Mouse (Mus musculus): ENCODE measurements around the gene Gm5269.

The Gm5269 gene

DNA sequence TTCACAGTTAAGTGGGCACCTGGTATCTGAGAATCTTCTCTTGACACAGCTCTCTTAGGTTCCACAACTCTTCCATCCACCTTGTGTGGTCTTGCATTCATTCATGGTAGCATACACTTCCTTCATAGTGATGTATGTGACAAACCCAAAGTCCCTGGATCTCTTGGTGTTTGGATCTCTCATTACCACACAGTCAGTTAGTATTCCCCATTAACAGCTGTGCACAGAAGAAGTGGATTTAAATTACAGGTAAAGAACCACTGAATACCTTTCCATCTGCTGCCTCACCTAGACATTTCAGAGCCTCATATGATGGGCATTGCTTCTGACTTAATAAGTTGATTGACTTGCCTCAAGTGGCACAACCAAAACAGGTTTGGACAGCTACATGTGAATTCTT is at the start of gene Gm5269:
Gene Gm5269, minus strand, starts transcription at position 101 of the 400 bp plus-strand sequence.
- DNase-seq: no peak

DNA sequence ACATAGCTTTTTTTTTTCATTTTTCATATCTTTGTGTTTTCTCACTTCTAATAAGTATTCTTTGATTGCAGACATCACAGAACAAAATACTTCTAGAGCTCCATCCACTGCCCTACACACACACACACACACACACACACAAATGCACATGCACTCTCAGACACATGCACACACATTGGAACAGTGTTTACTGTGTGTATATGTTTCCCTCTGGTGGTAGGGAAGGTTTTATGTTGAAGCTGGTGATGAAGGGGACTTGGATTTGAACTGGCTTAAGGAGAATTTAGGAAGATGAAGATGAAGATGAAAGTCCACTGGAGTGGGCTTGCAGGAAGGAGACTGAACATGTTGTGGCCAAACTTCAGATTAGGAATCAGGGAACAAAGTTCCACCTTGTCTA is 41.1 kb upstream of the Gm5269 start:
- no peak for DNase-seq

DNA sequence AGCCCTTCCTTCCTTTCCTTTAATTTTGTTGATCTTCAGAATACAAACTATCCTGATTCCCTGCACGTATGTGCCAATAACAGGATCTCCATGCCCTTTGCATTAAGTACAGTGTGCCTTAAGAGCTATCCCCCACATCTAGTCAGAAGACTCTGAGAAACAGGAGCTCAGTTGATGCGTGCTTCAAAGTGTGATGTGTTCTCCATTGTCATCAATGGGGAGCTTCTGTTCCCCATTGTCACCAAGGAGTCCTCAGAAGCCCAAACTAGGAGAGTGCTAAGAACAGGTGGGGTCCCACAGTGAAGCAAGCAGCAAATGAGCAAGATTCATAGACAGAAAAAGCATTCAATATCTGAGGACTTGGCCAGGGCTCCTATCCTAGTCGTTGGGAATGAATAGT is 36.8 kb upstream of the Gm5269 start:
- DNase-seq: no peak

DNA sequence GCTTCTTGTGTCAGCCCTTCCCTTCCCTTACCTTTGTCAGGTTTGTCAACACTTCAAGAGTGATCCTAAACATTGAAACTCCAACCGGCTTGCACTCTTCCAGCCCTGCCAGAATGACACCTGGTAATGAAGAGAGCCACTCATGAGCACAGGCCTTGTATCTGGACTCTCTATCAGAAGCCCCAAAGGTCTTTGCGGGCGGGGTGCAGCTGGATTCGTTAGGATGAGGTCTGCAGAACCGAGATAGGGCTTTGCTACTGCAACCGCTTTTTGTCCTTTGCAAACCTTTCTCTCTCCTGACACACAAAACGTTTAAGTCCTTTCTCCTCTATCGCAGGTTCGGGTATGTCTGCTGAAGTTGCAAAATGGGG is 36.3 kb upstream of the Gm5269 start, which contains the start of gene Slc40a1:
Gene Slc40a1, minus strand, starts transcription at position 131 of the 371 bp plus-strand sequence.
- no peak for DNase-seq

DNA sequence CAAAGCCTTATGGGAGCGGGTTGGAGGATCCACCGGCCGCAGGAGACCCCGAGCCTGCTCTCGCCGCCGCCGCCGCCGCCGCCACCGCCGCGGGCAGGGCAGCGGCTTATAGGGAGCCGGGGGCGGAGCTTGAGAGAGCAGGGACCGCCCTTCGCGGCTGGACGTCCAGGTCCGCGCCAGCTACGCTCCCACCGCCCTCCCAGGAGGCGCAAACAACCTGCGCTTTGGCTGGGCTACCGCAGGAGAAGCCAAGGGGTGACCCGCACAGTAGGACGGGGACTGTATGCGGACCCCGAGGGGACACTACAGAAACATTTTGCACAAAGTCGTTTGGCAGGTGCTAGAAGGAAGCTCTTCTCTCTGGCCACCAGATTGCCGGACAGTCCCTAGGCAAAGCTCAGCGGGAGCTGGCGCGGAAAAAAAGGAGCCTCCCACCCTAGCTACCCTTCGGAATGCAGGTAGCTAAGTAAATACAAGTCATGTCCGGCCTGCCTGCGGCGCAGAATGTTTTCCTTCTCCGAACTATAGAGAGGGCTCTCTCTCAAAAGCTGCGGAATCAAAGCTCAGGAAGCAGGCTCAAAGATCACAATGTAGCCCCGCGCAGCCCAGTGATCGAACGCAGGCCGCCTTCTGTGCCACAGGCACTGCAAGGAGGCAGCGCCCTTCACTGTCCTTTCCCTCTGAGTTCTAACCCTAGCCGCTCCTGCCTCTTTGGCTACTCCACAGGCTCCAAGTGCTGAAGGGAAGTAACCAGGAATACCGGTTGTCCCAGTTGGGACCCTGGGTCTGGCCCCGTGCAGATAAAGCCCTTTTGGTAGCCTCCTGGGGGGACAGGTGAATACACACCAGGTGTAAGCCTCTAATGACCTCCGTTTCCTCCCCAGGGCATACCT is 35.7 kb upstream of the Gm5269 start:
- peak; percentile 88 for DNase-seq

DNA sequence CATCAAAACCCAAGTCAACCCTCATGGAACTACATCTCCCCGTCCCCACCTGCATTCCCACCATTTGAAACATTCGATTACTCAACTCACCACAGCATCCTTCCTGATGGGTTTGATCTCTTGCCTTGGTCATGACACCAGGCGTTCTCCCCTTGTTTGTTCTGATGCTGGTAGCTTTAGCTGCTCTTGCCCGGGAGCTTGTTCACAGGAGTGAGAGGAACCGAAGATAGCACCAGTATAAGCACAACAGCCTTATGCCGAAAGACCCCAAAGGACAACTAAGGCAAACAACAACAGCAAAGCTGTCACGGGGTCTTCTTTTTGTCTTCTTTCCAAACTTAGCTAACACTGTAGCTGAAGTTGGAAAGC is 35.0 kb upstream of the Gm5269 start:
- DNase-seq: no peak

DNA sequence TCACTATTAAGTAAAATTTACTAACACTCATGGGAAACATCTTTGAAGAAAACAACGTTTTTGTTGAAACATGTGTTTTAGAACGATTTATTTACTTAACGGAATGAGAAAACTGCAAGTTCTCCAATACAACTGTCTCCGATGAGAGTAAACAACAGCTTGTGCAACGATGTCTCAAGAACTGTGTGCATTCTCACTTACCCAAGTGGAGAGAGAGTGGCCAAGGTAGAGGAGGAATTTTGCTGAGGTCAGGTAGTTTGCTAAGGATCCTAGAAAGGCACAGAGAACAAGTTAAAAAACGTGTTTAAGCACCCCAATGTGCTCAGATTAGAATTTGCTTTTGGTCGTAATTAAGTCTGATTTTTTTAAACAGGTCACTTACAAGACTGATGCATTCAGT is 34.4 kb upstream of the Gm5269 start:
- DNase-seq: no peak

DNA sequence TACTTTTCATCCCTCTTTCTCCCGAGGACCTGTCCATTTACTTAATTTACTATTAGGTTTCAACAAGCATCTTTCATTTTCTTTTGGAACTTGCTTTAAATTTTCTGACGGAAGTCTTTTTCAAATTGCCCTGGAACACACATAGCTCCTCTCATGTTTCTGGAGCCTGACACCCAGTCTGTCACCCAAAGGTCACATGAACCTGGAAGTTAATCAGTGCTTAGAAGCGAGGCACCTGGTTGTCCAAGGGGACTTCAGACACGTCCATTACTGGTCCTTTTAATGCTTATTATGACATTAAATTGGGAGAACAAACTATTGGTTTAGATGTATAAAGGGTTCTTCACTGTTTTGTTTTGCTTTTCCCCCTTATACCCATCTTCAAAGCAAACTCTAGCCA is 33.2 kb upstream of the Gm5269 start:
- peak; percentile 18 for DNase-seq

DNA sequence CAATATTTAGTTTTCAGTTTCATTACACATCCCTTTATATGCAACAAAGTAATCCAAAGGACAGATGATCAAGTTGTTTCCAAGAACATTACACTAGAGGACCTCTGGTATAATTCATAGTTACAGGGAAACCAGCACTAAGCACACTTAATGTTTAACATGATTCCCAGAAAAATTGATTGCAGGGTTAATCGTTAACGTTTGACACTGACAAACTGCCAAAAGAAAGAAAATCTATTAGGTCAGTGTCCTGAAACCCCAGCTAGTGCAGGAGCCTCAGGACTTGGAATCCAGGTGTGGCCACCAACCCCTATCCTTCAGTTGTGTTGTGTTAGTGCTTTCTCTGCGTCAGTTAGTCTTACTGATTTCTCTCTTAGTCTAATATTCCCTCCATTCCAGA is 30.6 kb upstream of the Gm5269 start:
- peak; percentile 38 for DNase-seq

DNA sequence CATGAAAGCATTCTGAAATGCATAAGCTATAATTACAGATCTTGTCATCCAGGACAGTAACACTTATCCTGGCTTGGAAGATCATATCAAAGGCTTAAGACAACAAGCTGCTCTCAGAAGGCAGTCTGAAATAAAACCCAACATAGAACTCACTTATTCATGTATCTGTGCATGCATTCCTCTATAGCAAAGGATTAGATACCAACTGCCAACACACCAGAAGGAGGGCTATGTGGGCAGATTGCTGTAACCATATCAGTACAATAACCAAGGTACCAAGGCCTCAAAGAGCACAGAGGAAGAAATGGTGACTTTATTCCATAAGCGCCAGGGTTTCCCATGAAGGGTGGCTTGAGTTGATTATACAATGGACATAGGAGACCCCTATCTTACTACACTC is 29.7 kb upstream of the Gm5269 start:
- DNase-seq: no peak

DNA sequence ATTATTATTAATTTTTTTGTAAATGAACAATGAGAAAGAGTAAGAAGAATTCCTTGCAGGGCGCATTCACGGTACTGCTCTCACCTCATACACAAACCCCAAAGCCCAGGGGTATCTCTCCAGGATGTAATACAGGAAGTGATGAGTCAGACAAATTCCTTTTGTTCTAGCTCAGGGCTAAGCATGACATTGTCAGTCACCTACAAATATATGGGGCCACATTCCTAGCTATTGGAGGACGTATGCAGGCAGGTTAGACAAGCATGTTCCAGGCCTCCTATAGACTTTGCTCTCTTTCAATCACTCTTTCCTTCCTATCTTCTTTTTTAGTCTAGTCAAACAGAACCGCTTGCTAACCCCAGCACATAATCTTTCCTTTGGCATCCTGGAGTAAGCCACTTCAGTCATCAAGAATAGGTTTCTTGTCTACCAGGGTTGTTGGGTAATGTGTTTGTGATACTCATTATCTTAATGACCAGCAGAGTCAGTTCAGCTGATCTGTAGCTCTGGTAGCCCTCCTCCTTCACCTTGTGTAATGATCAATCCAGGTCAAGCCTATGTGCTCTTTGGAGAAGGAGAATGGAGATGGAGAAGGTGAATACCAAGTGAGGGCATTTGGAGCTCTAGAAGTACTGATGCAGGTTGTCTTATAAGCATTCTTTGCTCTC is 27.2 kb upstream of the Gm5269 start:
- DNase-seq: no peak

DNA sequence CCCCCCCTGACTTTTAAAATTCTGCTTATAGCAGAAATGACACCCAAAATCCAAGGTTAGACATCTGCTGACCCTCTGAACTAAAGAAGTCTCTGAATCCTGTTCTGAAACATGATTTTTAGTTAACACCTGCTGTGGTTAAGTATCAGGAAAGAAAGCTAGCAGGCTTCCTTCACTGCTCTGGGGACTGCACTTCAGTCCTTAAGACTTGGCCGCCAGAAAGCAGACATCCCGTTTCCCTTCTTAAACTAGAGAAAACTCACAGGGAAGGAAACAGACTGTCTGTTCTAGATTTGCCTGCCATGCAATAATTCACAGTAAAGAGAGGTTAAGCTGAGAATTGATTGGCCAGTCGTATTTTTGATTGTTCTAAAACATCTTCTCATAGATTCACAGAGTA is 26.1 kb upstream of the Gm5269 start:
- DNase-seq: no peak

DNA sequence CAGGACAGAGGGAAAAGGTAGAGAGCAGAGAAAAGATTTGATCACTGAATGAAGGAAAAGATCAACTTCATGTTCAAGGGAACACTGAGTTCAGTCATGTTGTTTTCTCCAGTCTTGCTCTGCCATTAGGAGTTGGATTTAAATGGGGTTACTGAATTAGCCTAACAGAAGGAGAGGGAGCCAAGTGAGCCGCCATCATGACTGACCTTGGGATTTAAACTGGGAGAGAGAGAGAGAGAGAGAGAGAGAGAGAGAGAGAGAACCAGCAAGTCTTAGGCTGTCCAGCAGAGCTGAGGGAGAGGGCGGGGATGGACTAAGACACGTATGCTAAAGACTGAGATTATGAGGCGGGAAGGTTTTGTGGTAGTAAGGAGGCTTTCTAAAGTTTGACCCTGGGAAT is 24.2 kb upstream of the Gm5269 start:
- DNase-seq: no peak

DNA sequence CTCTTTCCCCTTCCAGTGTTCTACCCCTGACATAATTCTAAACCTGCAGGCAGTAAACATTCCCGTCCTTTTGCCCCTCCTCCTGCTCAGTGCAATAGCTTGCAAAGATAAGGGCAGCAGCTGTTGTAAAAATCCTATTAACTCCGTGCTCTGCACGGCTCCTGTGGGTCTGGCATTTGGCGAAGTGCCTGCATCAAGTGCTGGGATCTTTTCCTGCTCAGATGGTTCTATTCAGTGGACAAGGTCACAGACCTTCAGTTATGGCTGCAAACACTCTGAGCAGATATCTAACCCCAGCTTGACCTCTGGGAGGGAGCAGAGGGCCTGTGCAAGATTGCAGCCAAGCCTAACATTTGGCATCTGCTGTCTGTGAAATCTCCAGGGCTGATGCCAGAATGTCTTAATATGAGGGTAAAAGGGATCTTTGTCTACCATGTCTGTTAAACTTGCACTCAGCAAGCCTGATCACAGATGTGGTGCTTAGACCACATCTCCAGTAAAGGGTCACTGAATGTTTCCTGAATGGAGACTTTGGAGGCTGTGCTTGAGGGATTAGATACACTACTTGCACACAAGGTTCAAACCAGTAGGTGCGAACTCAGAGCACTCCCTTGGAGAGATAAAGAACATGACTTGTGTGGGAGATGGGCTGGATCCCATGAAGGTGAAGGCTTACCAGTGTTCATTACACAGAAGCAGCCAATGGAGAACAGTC is 15.2 kb upstream of the Gm5269 start:
- DNase-seq: peak; percentile 65

DNA sequence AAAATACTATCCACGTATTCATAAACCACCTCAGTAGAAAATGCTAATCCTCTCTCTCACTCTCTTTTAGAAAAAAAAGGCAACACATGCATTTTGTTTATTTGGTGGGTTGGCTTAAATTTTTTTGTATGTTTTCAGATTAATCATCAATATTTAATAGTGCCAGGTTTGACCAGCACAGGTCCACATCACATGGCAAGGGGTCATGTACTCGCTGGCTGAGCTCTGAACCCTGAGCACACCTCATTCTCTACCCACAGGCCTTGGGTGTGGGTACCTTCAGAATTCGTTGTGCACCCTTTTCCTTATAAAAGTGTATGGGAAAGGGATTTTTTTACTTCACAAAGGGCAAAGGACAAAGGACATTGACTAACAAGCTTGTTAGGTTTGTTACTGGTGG is 14.1 kb upstream of the Gm5269 start:
- no peak for DNase-seq

DNA sequence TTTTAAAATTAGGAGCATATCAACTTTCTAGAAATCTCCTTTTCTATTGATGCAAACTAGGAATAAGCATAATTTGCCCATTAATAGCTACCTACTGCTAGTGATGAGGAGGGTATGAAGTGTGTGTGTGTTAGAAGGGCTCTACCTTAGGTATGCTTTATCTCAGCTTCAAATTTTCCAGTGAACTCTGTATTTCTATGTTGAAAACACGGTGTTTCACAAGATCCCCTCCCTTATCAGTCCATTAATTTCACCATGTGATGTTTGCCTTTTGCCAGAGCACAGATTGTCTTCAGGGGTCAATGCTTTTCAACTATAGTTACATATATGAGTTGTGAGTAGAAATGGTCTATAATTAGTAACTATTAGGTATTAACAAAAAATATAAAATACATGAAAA is 8.0 kb upstream of the Gm5269 start:
- DNase-seq: no peak

DNA sequence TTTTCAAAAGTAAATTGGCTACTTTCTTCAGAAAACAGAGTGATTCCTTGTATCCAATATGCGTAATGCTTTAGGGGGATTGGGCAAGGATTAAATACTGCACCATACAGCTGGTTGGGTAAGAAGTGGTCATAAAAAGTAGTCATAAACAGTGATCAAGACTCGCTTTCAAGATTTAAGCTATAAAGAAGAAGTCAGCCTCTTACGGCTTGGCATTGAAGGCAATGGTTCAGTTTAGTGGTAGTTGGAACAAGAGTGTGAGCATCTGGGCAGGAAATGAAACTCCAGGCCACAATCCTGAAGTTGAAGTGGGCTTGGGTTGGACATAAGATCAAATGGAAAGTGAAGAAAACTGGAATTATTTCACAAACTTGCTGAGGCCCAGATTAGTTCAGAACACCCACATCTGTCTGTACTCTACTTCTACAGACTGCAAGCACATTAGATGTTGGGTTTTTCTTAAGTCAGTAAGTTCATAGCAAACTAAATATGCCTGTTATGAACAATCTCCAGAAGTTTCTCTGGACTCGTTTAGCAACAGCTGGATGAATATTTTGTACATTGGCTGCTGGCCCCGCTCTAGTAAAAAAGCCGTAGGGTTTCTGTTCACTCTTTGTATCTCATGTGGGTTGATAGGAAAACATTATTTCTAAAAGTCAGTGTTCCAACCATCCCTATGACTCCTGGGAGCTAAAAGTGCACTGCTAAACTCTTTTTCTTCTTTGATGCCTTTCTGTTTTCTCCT is 4.3 kb upstream of the Gm5269 start:
- no peak for DNase-seq

DNA sequence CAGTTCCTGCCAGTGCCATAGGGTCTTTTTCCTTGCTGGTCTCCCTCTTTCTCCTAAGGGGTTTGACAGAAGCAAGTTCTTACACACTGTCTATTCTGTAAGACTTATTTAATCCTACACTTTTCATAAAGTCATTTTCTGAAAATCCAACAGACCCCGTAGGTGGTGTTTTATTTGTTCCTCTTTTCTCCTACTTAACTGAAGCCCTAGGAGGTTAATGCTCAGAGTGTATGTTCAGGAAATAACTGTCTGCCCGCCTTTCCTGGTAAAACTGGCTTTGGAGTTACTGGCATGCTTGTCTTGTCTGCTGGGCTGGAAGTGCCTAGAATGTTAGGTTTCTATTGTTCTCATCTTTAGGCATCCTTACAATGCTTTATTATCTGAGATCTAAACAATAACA is 1.9 kb upstream of the Gm5269 start:
- DNase-seq: no peak

DNA sequence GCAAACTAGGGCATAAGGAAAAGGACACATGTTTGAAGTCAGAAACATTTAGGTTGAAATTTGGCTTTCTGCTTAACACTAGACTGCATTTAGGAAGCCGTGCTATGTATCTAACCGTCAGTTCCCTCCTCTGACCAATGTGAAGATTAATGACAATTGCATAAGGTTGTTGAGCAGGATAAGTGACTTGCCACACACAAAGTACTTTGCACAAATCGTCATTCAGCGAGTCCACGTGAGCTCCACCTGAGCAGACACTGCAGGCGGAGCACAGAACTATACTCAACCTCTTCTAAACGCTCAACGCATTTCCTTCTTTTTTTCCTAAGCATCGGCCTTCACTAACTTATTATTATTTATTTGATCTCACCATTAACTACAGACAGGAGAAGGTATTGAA is 3.3 kb downstream of the Gm5269 start:
- no peak for DNase-seq

DNA sequence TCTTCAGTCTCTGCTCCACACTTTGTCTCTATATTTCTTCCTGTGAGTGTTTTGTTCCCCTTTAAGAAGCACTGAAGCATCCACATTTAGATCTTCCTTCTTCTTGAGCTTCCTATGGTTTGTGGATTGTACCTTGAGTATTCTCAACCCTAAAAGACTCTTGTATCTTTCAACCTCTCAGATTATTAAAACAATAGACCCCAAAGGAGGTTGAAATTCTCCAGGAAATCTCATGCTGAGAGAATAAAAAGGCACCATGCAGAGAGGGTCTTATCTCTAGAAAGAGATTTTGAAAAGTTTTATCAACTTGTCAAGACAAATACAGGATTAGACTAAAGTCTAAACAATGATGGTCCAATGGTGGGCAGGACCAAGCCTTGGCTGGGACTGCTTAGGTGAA is 6.7 kb downstream of the Gm5269 start:
- no peak for DNase-seq

DNA sequence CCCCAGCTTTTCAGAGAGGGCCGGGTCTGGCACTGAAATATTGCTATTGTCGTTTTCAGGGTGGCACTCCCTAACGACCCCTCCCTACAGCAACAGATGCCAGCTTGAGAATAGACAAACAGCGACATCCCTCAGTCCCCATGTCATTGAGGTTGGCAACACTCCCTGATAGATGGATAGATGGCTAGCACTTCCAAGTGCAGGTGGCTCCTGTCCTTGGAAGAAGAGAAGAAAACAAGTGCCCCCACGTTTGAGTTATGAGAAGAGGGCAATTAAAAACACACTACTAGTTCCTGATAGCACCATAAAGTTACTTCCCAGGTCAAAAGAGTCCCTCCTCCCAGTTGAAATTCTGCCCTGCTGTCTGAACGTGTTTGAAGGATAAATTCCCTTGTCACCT is 8.0 kb downstream of the Gm5269 start:
- no peak for DNase-seq

DNA sequence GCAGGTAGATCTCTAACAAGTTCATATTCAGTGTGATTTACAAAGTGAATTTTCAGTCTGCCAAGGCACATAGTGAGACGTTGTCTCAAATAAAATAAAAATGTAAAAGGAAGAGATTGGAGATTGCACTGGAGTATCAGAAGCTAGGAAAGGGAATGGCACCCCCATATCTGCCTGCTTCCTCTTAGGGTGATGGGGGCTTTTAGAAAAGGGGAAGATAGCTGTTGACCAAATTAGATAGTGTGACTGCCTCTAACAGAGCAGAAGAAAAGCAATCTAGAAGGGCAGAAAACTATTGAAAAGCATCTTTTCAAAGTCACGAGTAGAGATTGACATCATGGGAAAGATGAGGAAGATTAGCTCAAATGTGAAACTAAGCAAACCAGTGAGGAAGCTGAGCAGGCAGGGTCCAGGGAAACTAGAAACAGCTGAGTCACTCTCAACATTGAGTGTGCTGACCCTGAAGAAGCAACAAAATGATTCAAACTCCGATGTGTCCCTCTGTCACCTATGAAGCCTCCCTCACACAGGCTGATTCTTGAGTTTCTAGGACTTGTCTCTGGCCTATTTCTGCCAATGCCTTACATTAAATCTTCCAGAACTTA is 8.7 kb downstream of the Gm5269 start:
- DNase-seq: no peak

DNA sequence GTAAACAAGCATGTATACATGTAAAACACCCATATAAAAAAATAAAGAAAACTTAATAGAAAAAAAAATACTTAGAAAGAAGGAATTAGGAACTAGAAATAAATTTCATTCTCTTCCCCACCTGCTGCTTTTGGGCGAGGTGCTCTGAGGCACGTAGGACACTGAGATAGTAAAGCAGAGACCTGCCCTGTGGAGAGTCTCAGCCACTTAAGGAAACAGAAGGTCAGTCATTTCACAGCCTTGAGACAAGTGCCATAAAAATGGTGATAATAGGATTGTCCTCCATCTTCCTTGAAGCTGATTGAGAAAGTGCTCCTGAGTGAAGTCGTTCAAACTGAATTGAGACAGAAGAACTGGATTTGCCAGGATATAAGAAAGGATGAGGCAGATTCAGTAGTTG is 12.6 kb downstream of the Gm5269 start:
- DNase-seq: no peak

Data from kidney, adult 18-20 months (tissue).